Mouse (Mus musculus) lung, adult 2 months (tissue): ENCODE data around the gene Fam210b.

Source experiments
- CTCF ChIP-seq: fragments of 200-500 bp; IDR thresholded peaks from 2 replicates; pipeline ENCODE4 v1.5.1; 2011; ENCODE audit warnings: mild to moderate bottlenecking, low read length, control low read depth; ENCODE audit not compliant: insufficient read depth
- POLR2A ChIP-seq: fragments of 200-500 bp; IDR thresholded peaks from 2 replicates; pipeline ENCODE4 v1.6.1; 2011; ENCODE audit warnings: low read depth, mild to moderate bottlenecking, control low read depth, low read length, borderline replicate concordance; ENCODE audit errors: extremely low read depth

GRCm38 (mm10) chr2:172395961-172396360 is 50.6 kb downstream of the Fam210b start:
- TF ChIP-seq POLR2A, result no peak
- TF ChIP-seq CTCF, result no peak
